Mouse (Mus musculus) cerebellum, adult 11-12 months (tissue): ENCODE measurements around the gene Crygd.

Experiments
- DNase-seq: peaks from one replicate; pipeline ENCODE4 v3.0.0; 2022

Gene Crygd

GRCm38 (mm10) chr1:65041837-65042236 is 21.4 kb downstream of the Crygd start:
- no peak for DNase-seq

GRCm38 (mm10) chr1:65040806-65041205 is 22.4 kb downstream of the Crygd start:
- DNase-seq: no peak

GRCm38 (mm10) chr1:65039679-65040078 is 23.6 kb downstream of the Crygd start:
- DNase-seq: no peak

GRCm38 (mm10) chr1:65037542-65037941 is 25.7 kb downstream of the Crygd start:
- DNase-seq: no peak

GRCm38 (mm10) chr1:65035513-65035912 is 27.7 kb downstream of the Crygd start:
- no peak for DNase-seq

- DNase-seq: no peak
Observed at GRCm38 (mm10) chr1:65032641-65033040, 30.6 kb downstream of the Crygd start, which contains the start of gene Akr1cl. Gene Akr1cl (minus strand): TSS chr1:65032759.

- DNase-seq: no peak
Observed at GRCm38 (mm10) chr1:65028206-65028605, 35.0 kb downstream of the Crygd start.

- no peak for DNase-seq
Observed at GRCm38 (mm10) chr1:65012726-65013125, 50.5 kb downstream of the Crygd start.
